In genomic region chr17:25256140-25256754, GRCm38 (mm10) we compare ENCODE assay signal across 8 mouse cellular contexts. TPM values are rescaled to one million over a fixed set of nuclear protein-coding genes. Genes with fewer than 3 reads are reported as not detected.
DNase-seq lines count a peak whose midpoint lies in the region; ATAC-seq lines count a peak whose summit lies in the region.

TSS of gene Baiap3 (minus strand) at chr17:25256364.

- H3K4me2 ChIP-seq in midbrain, embryonic 15.5 days = peak within 1 kb of the TSS; percentile 54

- no peak within 1 kb of the TSS for H3K27ac ChIP-seq in midbrain, embryonic 15.5 days

- peaks cover 57% of the 10 kb centered on the region for H3K4me1 ChIP-seq in midbrain, embryonic 15.5 days

- no peak for DNase-seq in frontal cortex, adult 2 months (ENCODE audit: extremely low spot score in 1 of 2, low spot score in 1 of 2)
- no peak for DNase-seq in frontal cortex, postnatal 36 days (ENCODE audit: low spot score in 2 of 2)
- no peak for DNase-seq in urinary bladder, adult 2 months (ENCODE audit: low spot score)
- DNase-seq in urinary bladder, postnatal 25 days (ENCODE audit: low spot score) = no peak
- DNase-seq in left cerebral cortex, postnatal 10 days (ENCODE audit: extremely low spot score in 1 of 2, low spot score in 2 of 2) = peak in 1 of 2 experiments; percentile 69
- no peak for DNase-seq in frontal cortex, postnatal 10 days (ENCODE audit: low spot score in 2 of 2)
- no peak for DNase-seq in cerebellum, postnatal 10 days

- 3% methylated on average over 35 of the region's 35 CpGs for WGBS in midbrain, embryonic 15.5 days

- H3K27me3 ChIP-seq in midbrain, embryonic 15.5 days (replicated peaks) = peaks cover 11% of the 10 kb centered on the region; the same call in 1 of the 2 replicates

- ATAC-seq in midbrain, embryonic 15.5 days (replicated peaks) = no peak

- no peaks in the 10 kb centered on the region for H3K9me3 ChIP-seq in midbrain, embryonic 15.5 days

- H3K4me3 ChIP-seq in midbrain, embryonic 15.5 days = peak within 1 kb of the TSS; percentile 27

- intact Hi-C loops in left cerebral cortex, postnatal 10 days (cut with DNase I) = no loop called here

- H3K9ac ChIP-seq in midbrain, embryonic 15.5 days = peak within 1 kb of the TSS; percentile 14

- peaks cover 4% of the 10 kb centered on the region; the same call in 1 of the 2 replicates for H3K36me3 ChIP-seq in midbrain, embryonic 15.5 days (replicated peaks)

RNA-seq across cellular contexts. Expression of gene Baiap3, which starts in this region (rescaled TPM):
- polyA plus RNA-seq in frontal cortex, adult 2 months (2012; rRNA removed) = 12.5 and 18.6 TPM in 2 replicates
- 8.7 and 11.1 TPM in 2 replicates for polyA plus RNA-seq in urinary bladder, adult 2 months (2012; rRNA removed)
- 10 to 100 TPM; 17.4 to 35.0 TPM for total RNA-seq in left cerebral cortex, postnatal 10 days (2021)
- 26.8 and 30.3 TPM in 2 replicates for polyA plus RNA-seq in midbrain, embryonic 15.5 days (2015; fragmentation: Nextera tagmentation; extraction: Ambion mirVana)
